Mouse (Mus musculus): ENCODE measurements around the gene Prkce. TPM values are rescaled to one million over a fixed set of nuclear protein-coding genes. Genes with fewer than 3 reads are reported as not detected.

Prkce gene
- polyA plus RNA-seq, 1 experiment from 2014 or later: 2.0 TPM

- Histone ChIP-seq H3K36me3 (replicated peaks; ENCODE audit: insufficient read depth, low read length) (no peaks in the 10 kb centered on the region), H3K4me1 (ENCODE audit: insufficient read depth) (no peaks in the 10 kb centered on the region), H3K9ac (replicated peaks) (no peak overlapping the region), H3K4me2 (ENCODE audit: low read depth, low read length) (no peak overlapping the region), H3K27ac (ENCODE audit: low read depth) (no peak overlapping the region), H3K4me3 (ENCODE audit: low read depth, low read length) (no peak overlapping the region), H3K27me3 (ENCODE audit: insufficient read depth, low read length) (no peaks in the 10 kb centered on the region), H3K9me3 (ENCODE audit: low read length) (no peaks in the 10 kb centered on the region)
- TF ChIP-seq CTCF (IDR thresholded peaks at IDR 0.05; ENCODE audit: low read depth) (no peak), EP300 (IDR thresholded peaks at IDR 0.05; ENCODE audit: low read depth) (no peak)
- no peak for ATAC-seq
- 50% methylated on average over 3 of the region's 3 CpGs for WGBS (ENCODE audit: insufficient replicate concordance)
- DNase-seq: no peak
These were observed 537.7 kb downstream of the Prkce start for GRCm38 (mm10) chr17:86705236-86705635.

- WGBS (ENCODE audit: insufficient replicate concordance): 36% methylated on average over 1 of the region's 1 CpGs
- no peak overlapping the region for H3K9ac ChIP-seq (replicated peaks)
- H3K27ac ChIP-seq (ENCODE audit: low read depth): no peak overlapping the region
- no peak overlapping the region for H3K4me3 ChIP-seq (ENCODE audit: low read depth, low read length)
- TF ChIP-seq EP300 (IDR thresholded peaks at IDR 0.05; ENCODE audit: low read depth) (no peak), CTCF (IDR thresholded peaks at IDR 0.05; ENCODE audit: low read depth) (no peak)
- H3K4me1 ChIP-seq (ENCODE audit: insufficient read depth): 0 out of 2 replicates have a peak, but pooled peaks cover 3% of the 10 kb centered on the region
- no peak overlapping the region for H3K4me2 ChIP-seq (ENCODE audit: low read depth, low read length)
- H3K36me3 ChIP-seq (replicated peaks; ENCODE audit: insufficient read depth, low read length): no peaks in the 10 kb centered on the region
- no peaks in the 10 kb centered on the region for H3K27me3 ChIP-seq (ENCODE audit: insufficient read depth, low read length)
- DNase-seq: no peak
- H3K9me3 ChIP-seq (ENCODE audit: low read length): no peaks in the 10 kb centered on the region
- ATAC-seq: no peak
These were observed 538.9 kb downstream of the Prkce start for GRCm38 (mm10) chr17:86706467-86706866.

Other genes starting within 250 kb of the Prkce start
- 3.8 and 3.9 TPM in 2 replicates for gene Srbd1, start 22.6 kb upstream of the Prkce start, polyA plus RNA-seq (2015; fragmentation: Nextera tagmentation; extraction: Ambion mirVana)